Mouse (Mus musculus) ES-E14 (cell line): ENCODE results near the gene Serpinh1. TPM values are rescaled to one million over a fixed set of nuclear protein-coding genes. Genes with fewer than 3 reads are reported as not detected.
"Not testable (repeated sequence)": the region's sequence is repeated elsewhere in the genome, so short reads cannot be mapped to it uniquely, and the experiment has no call there.

ENCODE experiments used
- DNase-seq: peaks from one replicate; pipeline ENCODE4 v3.0.0-alpha.2; 2013; ENCODE audit warnings: low read depth, low spot score
- H3K27ac ChIP-seq: 2 replicates; pipeline ENCODE4 v1.5.1; 2012; ENCODE audit warnings: low read depth, mild to moderate bottlenecking, low read length, moderate library complexity, mixed read lengths; ENCODE audit not compliant: poor library complexity, insufficient read depth, severe bottlenecking
- H3K36me3 ChIP-seq: 2 replicates; pipeline ENCODE4 v1.6.1; 2012; ENCODE audit warnings: mild to moderate bottlenecking, low read length, moderate library complexity, mixed read lengths; ENCODE audit not compliant: control insufficient read depth, poor library complexity, insufficient read depth, severe bottlenecking
- H3K4me1 ChIP-seq, 2 experiments: fragments of 150-350 bp in 1 of 2; sonication (generic) in 1 of 2; 2 replicates each; pipeline ENCODE4 v1.6.1; 2012; ENCODE audit warnings: low read length in 2 of 2, mild to moderate bottlenecking in 1 of 2, mixed read lengths in 1 of 2; ENCODE audit not compliant: control insufficient read depth in 2 of 2, insufficient read depth in 2 of 2, poor library complexity in 1 of 2
- H3K4me3 ChIP-seq, 2 experiments: fragments of 150-350 bp in 1 of 2; sonication (generic) in 1 of 2; 2 replicates each; pipeline ENCODE4 v1.5.1; 2012; ENCODE audit warnings: low read length in 2 of 2, low read depth in 1 of 2, mild to moderate bottlenecking in 1 of 2, mixed read lengths in 1 of 2; ENCODE audit not compliant: insufficient read depth in 1 of 2, poor library complexity in 1 of 2, severe bottlenecking in 1 of 2
- H3K9ac ChIP-seq: 2 replicates; pipeline ENCODE4 v1.6.1; 2012; ENCODE audit warnings: low read depth, mild to moderate bottlenecking, low read length, mixed read lengths; ENCODE audit not compliant: poor library complexity, insufficient read depth, severe bottlenecking
- H3K9me3 ChIP-seq: fragments of 150-350 bp; sonication (generic); 2 replicates; pipeline ENCODE4 v1.6.1; 2012; ENCODE audit warnings: low read depth, mild to moderate bottlenecking, low read length; ENCODE audit not compliant: control insufficient read depth, insufficient read depth
- CHD2 ChIP-seq: IDR thresholded peaks from 2 replicates; pipeline ENCODE4 v1.6.1; 2014; ENCODE audit warnings: mild to moderate bottlenecking, low read depth, low read length, inconsistent platforms
- HCFC1 ChIP-seq: IDR thresholded peaks from 2 replicates; pipeline ENCODE4 v1.6.1; 2012; ENCODE audit warnings: low read length, inconsistent platforms, borderline replicate concordance; ENCODE audit not compliant: insufficient read depth
- MAFK ChIP-seq: IDR thresholded peaks from 2 replicates; pipeline ENCODE4 v1.6.1; 2014; ENCODE audit warnings: mild to moderate bottlenecking, low read depth, low read length, inconsistent platforms; ENCODE audit not compliant: insufficient read depth
- ZC3H11A ChIP-seq: IDR thresholded peaks from 2 replicates; pipeline ENCODE4 v1.6.1; 2012; ENCODE audit warnings: low read depth, mild to moderate bottlenecking, inconsistent platforms, low read length, borderline replicate concordance
- ZNF384 ChIP-seq: IDR thresholded peaks from 2 replicates; pipeline ENCODE4 v1.6.1; 2012; ENCODE audit warnings: low read depth, low read length, inconsistent platforms
- in situ Hi-C, 2 experiments: fragments of 600-800 bp; cut with MboI; formaldehyde crosslinking; loops; one replicate each; pipeline ENCODE4 v1.15.1; 2025; ENCODE audit warnings: low sequenced_read_pairs in 2 of 2, inconsistent platforms in 1 of 2; ENCODE audit not compliant: unreplicated experiment in 2 of 2
- total RNA-seq: library from RNA; depleted of rRNA; stranded (reverse); fragments of 300-350 nt; gene quantifications from 2 replicates; pipeline ENCODE4 v1.2.3, GENCODE M21; 2012

Serpinh1 gene
- total RNA-seq, 1 experiment: 500 TPM

GRCm38 (mm10) chr7:99378870-99379269 lies 25.8 kb upstream of the Serpinh1 start:
- H3K27ac ChIP-seq: no peak overlapping the region
- H3K4me3 ChIP-seq: no peak overlapping the region
- TF ChIP-seq ZNF384 (no peak), MAFK (no peak), HCFC1 (no peak), ZC3H11A (no peak), CHD2 (no peak)
- no peak overlapping the region for H3K9ac ChIP-seq
- no peaks in the 10 kb centered on the region for H3K4me1 ChIP-seq
- in situ Hi-C loops: loop anchor here in 1 of 2 experiments (10.0 kb wide), 1 partner anchor 76 kb away; no protein-coding TSS in a partner anchor
- DNase-seq: no peak
- no peaks in the 10 kb centered on the region for H3K36me3 ChIP-seq
- no peaks in the 10 kb centered on the region for H3K9me3 ChIP-seq

- Histone ChIP-seq H3K36me3 (no peaks in the 10 kb centered on the region), H3K4me3 (no peak overlapping the region), H3K9me3 (no peaks in the 10 kb centered on the region), H3K27ac (no peak overlapping the region), H3K9ac (no peak overlapping the region), H3K4me1 (no peaks in the 10 kb centered on the region)
- TF ChIP-seq CHD2 (no peak), ZC3H11A (peak; percentile 39; the same call in 1 of the 2 replicates)
- in situ Hi-C loops: loop anchor here in 1 of 2 experiments (10.0 kb wide), 1 partner anchor 79 kb away; no protein-coding TSS in a partner anchor
- no peak for DNase-seq
Observed at GRCm38 (mm10) chr7:99375455-99375854, 22.4 kb upstream of the Serpinh1 start.

- not testable (repeated sequence) for DNase-seq, H3K27ac ChIP-seq, H3K4me1 ChIP-seq, H3K9me3 ChIP-seq, H3K4me3 ChIP-seq, H3K9ac ChIP-seq, H3K36me3 ChIP-seq
- in situ Hi-C loops: loop anchor here in 1 of 2 experiments (10.0 kb wide), 1 partner anchor 80 kb away; no protein-coding TSS in a partner anchor
Observed at GRCm38 (mm10) chr7:99374325-99374724, 21.3 kb upstream of the Serpinh1 start.

- Histone ChIP-seq H3K27ac (no peak overlapping the region), H3K4me3 (no peak overlapping the region), H3K36me3 (no peaks in the 10 kb centered on the region), H3K4me1 (no peaks in the 10 kb centered on the region), H3K9me3 (no peaks in the 10 kb centered on the region), H3K9ac (no peak overlapping the region)
- TF ChIP-seq ZC3H11A (no peak), HCFC1 (no peak), CHD2 (no peak), ZNF384 (no peak)
- in situ Hi-C loops: no loop called here
- DNase-seq: no peak
Observed at GRCm38 (mm10) chr7:99366716-99367115, 13.7 kb upstream of the Serpinh1 start.

- DNase-seq: peak; percentile 66
- H3K9me3 ChIP-seq: no peaks in the 10 kb centered on the region
- H3K36me3 ChIP-seq: no peaks in the 10 kb centered on the region
- TF ChIP-seq ZC3H11A: peak; percentile 68; the same call in 1 of the 2 replicates
- TF ChIP-seq HCFC1: no peak
- H3K4me1 ChIP-seq: peaks cover 4 to 5% of the 10 kb centered on the region in 2 experiments; a peak in 3 of 4 replicates
- no peak overlapping the region for H3K27ac ChIP-seq
- H3K9ac ChIP-seq: no peak overlapping the region
- H3K4me3 ChIP-seq: no peak overlapping the region
- in situ Hi-C loops: no loop called here
Observed at GRCm38 (mm10) chr7:99365069-99365468, 12.0 kb upstream of the Serpinh1 start.
